Mouse (Mus musculus) adrenal gland, adult 18-20 months (tissue): ENCODE data around the gene Cryab. TPM values are rescaled to one million over a fixed set of nuclear protein-coding genes. Genes with fewer than 3 reads are reported as not detected.

Experiments used
- DNase-seq, 2 experiments: peaks; one replicate each; pipeline ENCODE4 v3.0.0; 2021 to 2022; ENCODE audit warnings: low spot score in 2 of 2
- total RNA-seq, 2 experiments: library from RNA; stranded (reverse); gene quantifications; 1 replicate in 1 of 2; 2 replicates in 1 of 2; pipeline ENCODE4 v1.2.3; 2021

Gene Cryab
- total RNA-seq, 2 experiments from 2014 or later: 26.1 to 89.2 TPM

- DNase-seq: no peak
Observed at GRCm38 (mm10) chr9:50740867-50741784, 10.0 kb upstream of the Cryab start.

- no peak for DNase-seq
Observed at GRCm38 (mm10) chr9:50742261-50742660, 8.9 kb upstream of the Cryab start.

- DNase-seq: no peak
Observed at GRCm38 (mm10) chr9:50742744-50743143, 8.4 kb upstream of the Cryab start.

GRCm38 (mm10) chr9:50745806-50746205 is 5.3 kb upstream of the Cryab start:
- no peak for DNase-seq

GRCm38 (mm10) chr9:50746214-50746677 is 4.9 kb upstream of the Cryab start, which contains the start of gene 2310030G06Rik:
Gene 2310030G06Rik (minus strand): TSS chr9:50746536.
- DNase-seq: no peak

GRCm38 (mm10) chr9:50750706-50751105 is 419 bp upstream of the Cryab start:
- no peak for DNase-seq

- no peak for DNase-seq
Observed at GRCm38 (mm10) chr9:50752054-50752602, 1.0 kb downstream of the Cryab start, which contains the start of gene Hspb2. Gene Hspb2 (minus strand): TSS chr9:50752354.

GRCm38 (mm10) chr9:50752784-50753615 is 1.9 kb downstream of the Cryab start:
- DNase-seq: no peak

GRCm38 (mm10) chr9:50753947-50754346 is 2.8 kb downstream of the Cryab start:
- DNase-seq: no peak

- no peak for DNase-seq
Observed at GRCm38 (mm10) chr9:50756711-50757110, 5.6 kb downstream of the Cryab start.

- no peak for DNase-seq
Observed at GRCm38 (mm10) chr9:50761520-50762243, 10.6 kb downstream of the Cryab start.

GRCm38 (mm10) chr9:50763331-50763730 is 12.2 kb downstream of the Cryab start:
- no peak for DNase-seq

GRCm38 (mm10) chr9:50767531-50768106 is 16.5 kb downstream of the Cryab start:
- no peak for DNase-seq

GRCm38 (mm10) chr9:50768107-50769002 is 17.2 kb downstream of the Cryab start, which contains the start of gene Fdxacb1:
Gene Fdxacb1 (plus strand): TSS chr9:50768236.
- DNase-seq: peak; percentile 96

GRCm38 (mm10) chr9:50770011-50770410 is 18.9 kb downstream of the Cryab start:
- DNase-seq: no peak

GRCm38 (mm10) chr9:50774026-50774462 is 22.9 kb downstream of the Cryab start:
- DNase-seq: no peak

GRCm38 (mm10) chr9:50774991-50775612 is 24.0 kb downstream of the Cryab start, which contains the start of the genes Alg9 and 1110032A03Rik:
Gene Alg9 (plus strand): TSS chr9:50775019.
Gene 1110032A03Rik (minus strand): TSS chr9:50775520.
- peak; percentile 93 for DNase-seq

GRCm38 (mm10) chr9:50775662-50776126 is 24.6 kb downstream of the Cryab start:
- no peak for DNase-seq
